9 mouse cellular contexts compared by ENCODE assay signal in genomic region chr4:134430381-134431004, GRCm38 (mm10). TPM values are rescaled to one million over a fixed set of nuclear protein-coding genes. Genes with fewer than 3 reads are reported as not detected.
A peak's percentile ranks its signal among the peaks of the same experiment; 100 is the strongest.
DNase-seq lines count a peak whose midpoint lies in the region; ATAC-seq and TF ChIP-seq lines count a peak whose summit lies in the region.
"Had no signal": no experiment of that assay in that cellular context is flagged by ENCODE, and none has a peak within 500 bp of the region (broad histone marks: within the 10 kb centered on the region; RNA-seq: fewer than 3 reads in every experiment).

No protein-coding gene starts in this region.

- peak; percentile 89 for DNase-seq in cerebellum, adult 11-12 months
- DNase-seq in embryo, embryonic 10 days (ENCODE audit: low spot score), result peak; percentile 74
- DNase-seq in hindbrain, embryonic 11.5 days (ENCODE audit: low spot score), result peak; percentile 72
- DNase-seq in left cerebral cortex, adult 2 months (ENCODE audit: extremely low spot score in 1 of 2, low spot score in 2 of 2), result peak; percentile 84
- DNase-seq in stomach, postnatal 0 days (ENCODE audit: low spot score), result peak; percentile 31
- DNase-seq in testis, postnatal 14 days (ENCODE audit: low spot score), result no peak
- DNase-seq in adipocyte (ENCODE audit: low spot score), result no peak

- peak overlapping the region; percentile 92 for H3K27ac ChIP-seq in hindbrain, embryonic 11.5 days (ENCODE audit: low read depth, low read length)
- H3K27ac ChIP-seq in left cerebral cortex, adult 2 months, result peak overlapping the region; percentile 93
- peak overlapping the region; percentile 89 for H3K27ac ChIP-seq in midbrain, embryonic 12.5 days (replicated peaks)
- no peak overlapping the region for H3K27ac ChIP-seq in stomach, postnatal 0 days (replicated peaks)
- H3K27ac ChIP-seq: liver, embryonic 14.5 days had no signal

- H3K27me3 ChIP-seq in hindbrain, embryonic 11.5 days (ENCODE audit: control insufficient read depth, insufficient read depth, low read length), result no peaks in the 10 kb centered on the region
- H3K27me3 ChIP-seq in midbrain, embryonic 12.5 days, result no peaks in the 10 kb centered on the region
- H3K27me3 ChIP-seq in stomach, postnatal 0 days (ENCODE audit: control insufficient read depth, insufficient read depth, low read length), result no peaks in the 10 kb centered on the region

- H3K4me2 ChIP-seq in hindbrain, embryonic 11.5 days (replicated peaks; ENCODE audit: low read depth, low read length), result 0 out of 2 replicates have a peak overlapping the region, but pooled peaks have one; percentile 11
- H3K4me2 ChIP-seq in midbrain, embryonic 12.5 days (replicated peaks), result peak overlapping the region; percentile 25
- peak overlapping the region; percentile 4; the same call in 1 of the 2 replicates for H3K4me2 ChIP-seq in stomach, postnatal 0 days (replicated peaks; ENCODE audit: low read depth)

- peaks cover 7% of the 10 kb centered on the region; the same call in 1 of the 2 replicates for H3K4me1 ChIP-seq in hindbrain, embryonic 11.5 days (replicated peaks; ENCODE audit: control insufficient read depth, insufficient read depth, low read length)
- H3K4me1 ChIP-seq in midbrain, embryonic 12.5 days, result peaks cover 19% of the 10 kb centered on the region
- no peaks in the 10 kb centered on the region; the same call in 1 of the 2 replicates for H3K4me1 ChIP-seq in stomach, postnatal 0 days (replicated peaks; ENCODE audit: control insufficient read depth, insufficient read depth)

- no peaks in the 10 kb centered on the region for H3K36me3 ChIP-seq in hindbrain, embryonic 11.5 days (ENCODE audit: control insufficient read depth, insufficient read depth, low read length)
- no peaks in the 10 kb centered on the region for H3K36me3 ChIP-seq in midbrain, embryonic 12.5 days
- H3K36me3 ChIP-seq in stomach, postnatal 0 days (ENCODE audit: control insufficient read depth, insufficient read depth, low read length), result peaks cover 2% of the 10 kb centered on the region

- H3K9ac ChIP-seq in hindbrain, embryonic 11.5 days (ENCODE audit: low read depth, low read length), result peak overlapping the region; percentile 2; the same call in 1 of the 2 replicates
- H3K9ac ChIP-seq in midbrain, embryonic 12.5 days (replicated peaks), result 0 out of 2 replicates have a peak overlapping the region, but pooled peaks have one; percentile 21
- H3K9ac ChIP-seq in stomach, postnatal 0 days (ENCODE audit: low read length), result no peak overlapping the region
- H3K9ac ChIP-seq: liver, embryonic 14.5 days had no signal

- no peak for TF ChIP-seq EP300 in stomach, postnatal 0 days (optimal IDR thresholded peaks at IDR 0.05)

- intact Hi-C loops in left cerebral cortex, adult 2 months (cut with DNase I), result loop anchor here (1.0 to 2.0 kb wide), 3 partner anchors 14 to 39 kb away; partner anchors contain the start of gene Pafah2

- 31% methylated on average over 23 of the region's 23 CpGs for WGBS in hindbrain, embryonic 11.5 days
- 34% methylated on average over 23 of the region's 23 CpGs for WGBS in midbrain, embryonic 12.5 days
- 29% methylated on average over 23 of the region's 23 CpGs for WGBS in stomach, postnatal 0 days

- H3K4me3 ChIP-seq in hindbrain, embryonic 11.5 days (ENCODE audit: low read depth, low read length), result no peak overlapping the region
- H3K4me3 ChIP-seq in left cerebral cortex, adult 2 months, result no peak overlapping the region
- H3K4me3 ChIP-seq in midbrain, embryonic 12.5 days, result no peak overlapping the region
- H3K4me3 ChIP-seq in stomach, postnatal 0 days (ENCODE audit: low read depth, low read length), result no peak overlapping the region

- TF ChIP-seq CTCF in left cerebral cortex, adult 2 months (IDR thresholded peaks at IDR 0.05), result no peak
- no peak for TF ChIP-seq CTCF in stomach, postnatal 0 days (IDR thresholded peaks at IDR 0.05; ENCODE audit: low read depth)

- peak; percentile 84 for ATAC-seq in hindbrain, embryonic 11.5 days (ENCODE audit: low FRiP score)
- peak; percentile 78 for ATAC-seq in midbrain, embryonic 12.5 days (ENCODE audit: low FRiP score, low read depth)
- no peak for ATAC-seq in stomach, postnatal 0 days (ENCODE audit: low FRiP score, low TSS enrichment)

- no peaks in the 10 kb centered on the region for H3K9me3 ChIP-seq in hindbrain, embryonic 11.5 days (ENCODE audit: control insufficient read depth, low read length)
- H3K9me3 ChIP-seq in midbrain, embryonic 12.5 days, result no peaks in the 10 kb centered on the region
- H3K9me3 ChIP-seq in stomach, postnatal 0 days (ENCODE audit: control insufficient read depth, low read length), result no peaks in the 10 kb centered on the region

RNA-seq across cellular contexts. Expression of gene Pafah2, which starts 34.4 kb away (rescaled TPM):
- 7.9 and 10.2 TPM in 2 replicates for polyA plus RNA-seq in hindbrain, embryonic 11.5 days (2014; fragmentation: Nextera tagmentation; extraction: Ambion mirVana)
- 1 to 10 TPM; 6.5 to 6.9 TPM for total RNA-seq in left cerebral cortex, adult 2 months (2021)
- polyA plus RNA-seq in midbrain, embryonic 12.5 days (2016; fragmentation: Nextera tagmentation; extraction: Ambion mirVana), result 7.2 and 9.2 TPM in 2 replicates
- polyA plus RNA-seq in stomach, postnatal 0 days (2015; fragmentation: Nextera tagmentation; extraction: Ambion mirVana), result 16.8 and 17.1 TPM in 2 replicates

RNA-seq across cellular contexts. Expression of gene Stmn1, which starts 37.6 kb away (rescaled TPM):
- polyA plus RNA-seq in hindbrain, embryonic 11.5 days (2014; fragmentation: Nextera tagmentation; extraction: Ambion mirVana), result 4,486 and 4,492 TPM in 2 replicates
- 1,000 to 10,000 TPM in 1 of 2 experiments, 100 to 1,000 TPM in 1; 990 to 1,034 TPM for total RNA-seq in left cerebral cortex, adult 2 months (2021)
- 4,918 and 5,057 TPM in 2 replicates for polyA plus RNA-seq in midbrain, embryonic 12.5 days (2016; fragmentation: Nextera tagmentation; extraction: Ambion mirVana)
- polyA plus RNA-seq in stomach, postnatal 0 days (2015; fragmentation: Nextera tagmentation; extraction: Ambion mirVana), result 358 and 380 TPM in 2 replicates

RNA-seq across cellular contexts. Expression of gene Extl1, which starts 46.8 kb away (rescaled TPM):
- 0.18 and 0.26 TPM in 2 replicates for polyA plus RNA-seq in hindbrain, embryonic 11.5 days (2014; fragmentation: Nextera tagmentation; extraction: Ambion mirVana)
- total RNA-seq in left cerebral cortex, adult 2 months (2021), result 10 to 100 TPM; 46.7 to 48.9 TPM
- polyA plus RNA-seq in midbrain, embryonic 12.5 days (2016; fragmentation: Nextera tagmentation; extraction: Ambion mirVana), result 0.37 and 0.97 TPM in 2 replicates
- polyA plus RNA-seq in stomach, postnatal 0 days (2015; fragmentation: Nextera tagmentation; extraction: Ambion mirVana), result 1.8 and 2.1 TPM in 2 replicates

Comparison
In these comparisons a context has a peak if more than half of its experiments do, and no peak if none do; other contexts are left out.
1. DNase-seq: peak in cerebellum, adult 11-12 months (single experiment), embryo, embryonic 10 days (single experiment), hindbrain, embryonic 11.5 days (single experiment), left cerebral cortex, adult 2 months (2 of 2) and stomach, postnatal 0 days (single experiment); none in testis, postnatal 14 days (single experiment) and adipocyte (single experiment).
2. RNA of gene Stmn1, which starts 37.6 kb away (polyA plus RNA-seq): 4,918 to 5,057 TPM in midbrain, embryonic 12.5 days and 4,486 to 4,492 TPM in hindbrain, embryonic 11.5 days; 358 to 380 TPM in stomach, postnatal 0 days; every median in the first group is over 10 times any median in the second.
3. Peak in every context shown above with its lines, with median percentiles within 50 percentile points of each other: H3K4me2 ChIP-seq.